Mouse (Mus musculus) liver, postnatal 0 days (tissue): Measurements from ENCODE around the gene Pno1.

Source experiments
- CTCF ChIP-seq: sonication (generic); IDR thresholded peaks from 2 replicates; pipeline ENCODE4 v1.5.1; 2016; ENCODE audit warnings: antibody characterized with exemption, low read depth
- EP300 ChIP-seq: IDR thresholded peaks from 2 replicates; pipeline ENCODE4 v1.6.1; 2016; ENCODE audit warnings: antibody characterized with exemption, low read depth, mild to moderate bottlenecking

DNA sequence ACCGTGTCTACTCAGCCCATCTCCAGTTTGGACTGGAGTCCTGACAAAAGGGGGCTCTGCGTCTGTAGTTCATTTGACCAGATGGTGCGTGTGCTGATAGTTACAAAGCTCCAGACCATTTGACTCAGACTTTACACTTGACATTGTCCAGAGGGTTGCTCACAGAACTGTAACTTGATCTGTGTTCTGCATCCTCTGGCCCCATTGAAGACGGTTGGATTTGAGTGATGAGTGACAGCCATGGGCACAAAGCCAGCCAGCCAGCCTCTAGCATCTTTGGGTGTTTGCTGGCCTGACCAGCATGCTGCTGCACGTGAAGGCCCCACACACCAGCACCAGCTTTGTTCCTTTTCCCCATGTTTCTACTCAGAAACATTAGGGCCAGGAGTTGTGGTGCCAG, 21.4 kb upstream of the Pno1 start:
- TF ChIP-seq CTCF (no peak), EP300 (no peak)
